Mouse (Mus musculus): ENCODE results near the gene Mtch2. TPM values are rescaled to one million over a fixed set of nuclear protein-coding genes. Genes with fewer than 3 reads are reported as not detected.
A peak's percentile ranks its signal among the peaks of the same experiment; 100 is the strongest.
"Not testable (repeated sequence)": the region's sequence is repeated elsewhere in the genome, so short reads cannot be mapped to it uniquely, and the experiment has no call there.

Gene Mtch2
- total RNA-seq, 2 experiments from 2014 or later, result 134 to 139 TPM

DNA sequence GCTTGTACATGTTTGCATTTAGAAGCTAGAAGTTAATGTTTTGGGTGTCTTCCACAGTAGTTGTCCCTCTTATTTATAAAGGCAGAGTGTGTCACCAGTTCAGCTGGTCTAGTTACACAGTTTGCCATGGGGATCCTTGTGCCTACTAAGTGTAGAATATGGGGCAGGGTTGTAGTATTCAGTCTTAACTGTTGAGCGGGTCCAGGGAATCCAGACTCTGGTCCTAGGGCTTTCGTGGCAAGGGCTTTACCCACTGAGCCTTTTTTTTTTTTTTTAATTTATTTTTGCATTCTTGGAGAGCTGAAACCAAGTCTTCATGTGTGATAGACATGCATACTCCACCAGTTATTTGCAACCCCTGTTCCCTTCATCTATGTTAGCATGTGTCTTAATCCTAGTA, 14.5 kb downstream of the Mtch2 start:
- DNase-seq (ENCODE audit: low spot score in 2 of 2), result no peak

DNA sequence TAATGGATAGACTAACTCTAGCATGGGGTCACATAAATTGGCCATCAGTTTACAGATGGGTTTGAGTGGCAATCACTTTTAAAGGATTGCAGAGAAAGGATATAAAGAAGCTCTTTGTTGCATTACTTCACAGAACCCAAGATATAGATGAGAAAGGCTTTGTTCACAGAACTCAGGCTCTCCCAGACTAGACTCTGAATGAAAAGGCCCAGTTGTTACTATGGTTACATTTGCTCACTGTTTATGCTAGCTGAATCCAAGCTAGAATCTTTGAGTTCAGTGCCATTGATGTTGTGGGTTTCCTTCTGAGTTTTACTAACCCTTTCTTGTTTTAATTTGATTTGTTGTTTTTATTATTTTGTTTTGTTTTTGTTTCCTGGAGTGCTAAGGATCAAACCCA, 17.2 kb downstream of the Mtch2 start:
- DNase-seq (ENCODE audit: low spot score in 2 of 2), result no peak

DNA sequence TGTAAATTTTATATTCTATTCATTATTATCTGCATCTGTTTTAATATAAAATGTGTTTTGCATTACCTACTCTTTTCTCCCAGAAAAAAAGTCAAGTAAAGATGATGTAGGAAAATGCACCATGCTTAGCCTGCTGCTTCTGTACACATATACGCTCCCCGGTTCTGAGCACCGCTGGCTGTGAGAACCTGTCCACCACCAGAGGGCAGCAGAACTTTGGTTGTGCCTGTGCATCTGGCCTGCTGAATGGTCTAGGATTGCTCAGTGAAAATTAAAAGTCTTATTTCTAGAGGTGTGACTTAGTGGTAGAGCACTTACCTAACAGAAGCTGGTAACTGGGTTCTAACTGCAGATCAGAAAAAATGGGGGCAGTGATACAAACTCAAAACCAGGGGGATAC, 19.6 kb downstream of the Mtch2 start:
- DNase-seq (ENCODE audit: low spot score in 2 of 2), result peak; percentile 83 to 91

DNA sequence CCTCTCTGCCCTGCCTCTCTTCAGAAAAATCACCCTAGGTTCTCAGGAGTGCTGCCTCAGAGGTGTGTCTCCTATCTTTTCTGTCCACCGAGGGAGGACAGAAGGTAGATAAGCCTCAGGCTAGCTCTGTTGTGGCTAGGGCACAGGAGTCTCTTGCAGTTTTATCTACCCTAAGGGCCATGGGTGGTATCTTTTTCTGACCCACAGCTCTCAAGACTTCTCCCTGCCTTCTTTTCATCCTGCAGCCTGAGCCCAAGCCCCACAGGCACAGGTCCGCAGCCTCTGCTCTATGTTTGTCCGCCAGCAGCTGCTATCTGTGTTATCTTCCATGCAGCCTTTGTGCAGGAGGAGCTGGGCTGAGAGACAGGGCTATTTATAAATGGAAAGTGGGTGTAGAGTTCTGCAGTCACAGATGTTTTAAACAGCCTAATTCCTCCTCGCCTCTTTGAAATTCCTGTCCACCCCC, 23.2 kb downstream of the Mtch2 start:
- DNase-seq (ENCODE audit: low spot score in 2 of 2), result no peak

DNA sequence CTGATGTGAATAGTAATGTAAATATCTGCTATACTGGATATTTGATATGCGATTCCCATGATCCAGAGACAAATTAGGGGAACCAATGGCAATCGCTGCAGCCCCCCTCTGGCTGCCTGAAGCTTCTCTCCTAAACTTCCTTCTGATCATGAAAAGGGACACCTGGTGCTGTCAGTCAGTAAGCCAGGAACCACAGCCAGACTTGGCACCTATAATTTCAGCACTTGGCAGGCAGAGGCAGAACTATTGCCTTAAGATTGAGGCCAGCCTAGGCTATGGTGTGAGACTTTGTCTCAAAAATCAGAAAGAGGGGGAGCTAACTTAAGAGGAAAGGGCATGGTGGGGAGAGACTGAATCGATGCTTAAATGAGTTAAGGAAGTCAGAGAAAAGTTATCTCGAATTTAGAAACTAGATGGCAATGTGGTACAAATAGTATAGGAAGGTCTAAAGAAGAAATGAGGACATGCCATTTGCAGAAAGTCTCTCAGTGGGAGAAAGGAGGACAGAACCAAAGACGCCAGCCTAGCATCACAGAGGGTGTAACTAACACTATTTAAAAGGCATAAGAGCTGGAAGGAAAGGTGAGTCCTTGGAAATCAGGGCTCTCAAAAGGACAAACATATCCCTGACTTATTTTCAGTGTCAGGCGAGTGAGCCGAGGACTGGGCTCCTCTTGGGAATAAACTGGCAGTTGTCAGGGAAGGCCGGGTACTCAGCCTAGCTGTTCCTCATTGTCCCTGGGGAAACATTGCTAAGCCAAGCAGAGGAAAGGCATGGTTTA, 24.4 kb downstream of the Mtch2 start:
- DNase-seq (ENCODE audit: low spot score in 2 of 2), result no peak

- no peak for DNase-seq (ENCODE audit: low spot score in 2 of 2)
These were observed 27.1 kb downstream of the Mtch2 start for GRCm38 (mm10) chr2:90874025-90874424.

DNA sequence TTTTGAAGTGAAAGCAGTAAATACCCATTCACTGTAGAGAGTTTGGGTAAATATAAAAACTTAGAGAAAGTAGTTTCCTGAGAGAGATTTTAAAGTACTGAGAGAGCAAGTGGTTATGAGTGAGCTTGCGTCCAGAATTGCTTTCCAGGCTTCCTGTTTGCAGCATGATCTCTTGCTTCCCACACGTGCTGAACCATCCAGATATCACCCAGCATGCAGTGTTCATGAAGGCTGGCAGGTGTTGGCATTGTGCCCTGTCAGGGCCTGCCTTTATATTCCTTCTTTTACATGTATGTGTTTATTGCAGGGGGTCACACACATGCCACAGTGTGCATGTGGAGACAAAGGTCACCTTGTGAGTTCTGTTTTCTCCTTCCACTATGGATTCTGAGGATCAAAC, 28.3 kb downstream of the Mtch2 start:
- no peak for DNase-seq (ENCODE audit: low spot score in 2 of 2)

- DNase-seq (ENCODE audit: low spot score in 2 of 2), result no peak
These were observed 30.8 kb downstream of the Mtch2 start for GRCm38 (mm10) chr2:90877584-90878259.

- no peak for DNase-seq (ENCODE audit: low spot score in 2 of 2)
These were observed 32.5 kb downstream of the Mtch2 start for GRCm38 (mm10) chr2:90879419-90879818.

DNA sequence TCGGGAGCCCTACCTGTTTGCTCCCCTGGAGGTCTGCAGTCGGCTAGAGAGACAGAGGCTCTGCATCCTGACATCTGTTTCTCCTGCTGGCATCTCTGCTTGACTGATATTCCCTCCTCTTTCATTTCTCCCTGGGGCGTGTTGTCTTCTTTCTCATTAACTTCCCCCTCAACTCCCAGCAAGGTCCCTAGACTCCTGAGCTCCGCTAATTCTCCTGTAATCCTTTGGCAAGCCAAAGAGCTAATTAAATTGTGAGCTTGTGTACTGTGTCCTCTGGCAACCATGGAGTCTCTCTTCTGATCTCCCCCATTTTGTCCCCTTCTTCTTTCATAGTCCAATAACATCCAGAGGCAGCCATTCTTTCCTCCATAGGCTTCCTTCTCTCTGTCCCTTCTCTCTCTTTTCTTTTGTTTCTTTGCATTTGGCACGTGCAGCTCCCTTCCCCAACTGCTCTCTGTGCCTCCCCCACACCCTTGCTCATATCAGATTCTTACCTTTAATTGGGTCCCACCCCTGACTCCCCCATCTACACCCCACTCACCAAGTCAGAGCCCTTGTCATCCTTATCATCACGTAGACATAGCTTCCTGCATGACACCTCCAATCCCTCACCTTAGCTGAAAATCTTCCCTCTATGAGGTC, 33.3 kb downstream of the Mtch2 start:
- no peak for DNase-seq (ENCODE audit: low spot score in 2 of 2)

GRCm38 (mm10) chr2:90881824-90882223, 34.9 kb downstream of the Mtch2 start:
- DNase-seq (ENCODE audit: low spot score in 2 of 2), result no peak

DNA sequence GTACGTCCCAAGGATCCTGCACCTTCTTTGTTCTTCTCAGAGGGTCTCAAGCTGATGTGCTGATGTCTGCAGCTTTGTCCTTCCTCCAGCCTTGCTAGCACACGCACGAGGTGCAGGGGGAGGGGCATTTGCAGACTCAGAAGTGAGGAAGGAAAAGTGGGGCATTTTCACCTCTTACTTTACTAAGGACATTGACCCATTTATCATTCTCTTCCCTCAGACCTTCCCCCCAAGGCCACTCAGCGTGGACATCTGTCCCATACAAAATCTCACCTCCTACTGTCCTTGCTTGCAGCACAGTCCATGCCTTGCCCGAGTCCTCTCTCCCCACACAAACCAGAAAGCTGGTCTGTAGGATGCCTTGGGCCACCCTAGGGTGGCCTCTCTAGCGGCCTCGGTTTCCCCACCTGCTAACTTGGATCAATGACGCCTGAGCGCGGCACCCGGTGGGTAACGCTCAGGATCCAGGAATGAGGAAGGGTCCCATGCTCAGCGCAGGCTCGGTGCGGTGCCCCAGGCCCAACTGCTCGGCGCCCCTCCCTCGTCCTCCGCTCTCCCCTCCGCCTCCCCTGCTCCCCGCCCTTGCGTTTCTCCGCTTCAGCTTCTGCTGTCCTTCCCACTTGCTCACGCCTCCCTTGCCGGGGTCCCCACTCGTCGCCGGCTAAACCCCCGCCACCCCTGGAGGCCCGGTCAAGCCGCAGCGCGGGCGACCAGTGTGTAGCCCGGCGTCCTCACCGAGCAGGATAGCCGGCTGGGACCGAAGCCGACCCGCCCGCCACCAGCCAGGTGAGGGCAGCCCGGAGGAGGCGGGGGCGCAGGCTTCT, 38.5 kb downstream of the Mtch2 start, which contains the start of gene C1qtnf4:
TSS of gene C1qtnf4 (plus strand) at position 643 of the 824 bp plus-strand sequence.
- no peak for DNase-seq (ENCODE audit: low spot score in 2 of 2)

- DNase-seq (ENCODE audit: low spot score in 2 of 2), result no peak
These were observed 39.5 kb downstream of the Mtch2 start for GRCm38 (mm10) chr2:90886436-90886835.

DNA sequence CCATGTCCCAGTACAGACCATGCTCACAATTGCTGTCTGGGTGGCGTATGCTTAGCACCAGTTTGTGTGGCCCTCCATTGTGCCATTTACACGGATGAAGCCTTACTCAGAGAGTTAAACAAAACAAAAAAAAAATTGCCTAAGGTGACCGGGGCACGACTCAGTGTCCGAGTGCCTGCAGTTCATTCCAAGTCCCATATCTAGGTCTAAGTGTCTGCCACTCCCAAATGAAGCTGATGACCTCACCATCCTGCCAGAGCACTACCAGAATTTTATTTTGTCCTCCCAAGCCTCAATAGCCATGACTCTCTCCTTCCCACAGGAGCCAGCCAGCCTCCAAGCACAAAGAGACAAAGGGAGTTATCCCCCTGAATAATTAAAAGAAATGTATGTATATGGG, 40.7 kb downstream of the Mtch2 start:
- DNase-seq (ENCODE audit: low spot score in 2 of 2), result no peak

- no peak for DNase-seq (ENCODE audit: low spot score in 2 of 2)
These were observed 42.9 kb downstream of the Mtch2 start for GRCm38 (mm10) chr2:90889550-90890548.

- DNase-seq (ENCODE audit: low spot score in 2 of 2), result no peak
These were observed 46.8 kb downstream of the Mtch2 start for GRCm38 (mm10) chr2:90893673-90894298.

- DNase-seq (ENCODE audit: low spot score in 2 of 2), result not testable (repeated sequence)
These were observed 47.3 kb downstream of the Mtch2 start for GRCm38 (mm10) chr2:90894299-90894677.

GRCm38 (mm10) chr2:90903398-90903797, 56.4 kb downstream of the Mtch2 start:
- no peak for DNase-seq (ENCODE audit: low spot score in 2 of 2)

DNA sequence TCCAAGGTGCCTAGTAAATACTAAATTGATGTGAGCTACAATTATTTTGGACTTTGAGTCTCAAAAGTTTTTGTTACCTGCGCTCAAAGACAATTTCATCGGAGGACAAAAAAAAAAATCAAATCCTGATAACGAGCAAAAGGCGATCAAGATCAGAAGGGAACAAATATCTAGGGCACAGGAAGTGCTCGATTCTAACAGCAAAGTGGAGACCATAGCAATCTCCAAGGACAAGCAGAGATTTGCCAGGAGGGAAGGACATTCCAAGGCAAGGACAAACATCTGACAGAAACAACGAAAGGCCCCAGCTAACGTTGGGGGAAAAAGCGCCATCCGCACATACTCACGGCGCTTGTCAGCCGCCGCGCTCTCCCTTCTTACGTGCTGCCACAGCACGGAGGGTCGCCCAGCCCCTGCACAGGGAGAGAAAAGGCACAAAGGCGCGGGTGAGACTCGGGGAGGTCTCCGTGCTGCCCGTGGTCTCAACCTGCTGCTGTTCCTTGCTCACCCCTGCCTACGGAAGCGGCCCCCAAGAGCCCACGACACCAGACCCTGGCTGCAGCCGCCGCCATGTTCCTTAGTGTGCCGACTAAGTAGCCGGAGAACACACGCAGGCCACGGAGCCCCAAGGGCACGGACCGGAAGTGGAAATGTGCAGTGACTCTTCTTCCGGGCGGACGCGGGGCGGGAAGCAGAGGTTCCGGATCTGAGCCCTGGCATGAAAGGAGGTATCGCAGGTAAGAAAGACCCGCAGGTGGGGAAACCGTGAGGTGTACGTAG, 57.3 kb downstream of the Mtch2 start, which contains the start of the genes Kbtbd4 and Ndufs3:
TSS of gene Kbtbd4 (plus strand) at position 665 of the 780 bp plus-strand sequence.
TSS of gene Ndufs3 (minus strand) at position 752 of the 780 bp plus-strand sequence.
- peak; percentile 87 to 89 for DNase-seq (ENCODE audit: low spot score in 2 of 2)
